Mouse (Mus musculus) forebrain, embryonic 12.5 days (tissue): Measurements from ENCODE around the gene Cacnb4. TPM values are rescaled to one million over a fixed set of nuclear protein-coding genes. Genes with fewer than 3 reads are reported as not detected.

Source experiments
- ATAC-seq: fragments of 200-750 bp; cut with Nextera tagmentation; 2 replicates; pipeline ENCODE4 v1.8.0; 2017; ENCODE audit warnings: moderate TSS enrichment; ENCODE audit not compliant: low FRiP score
- H3K27ac ChIP-seq: fragments of 300-500 bp; sonication (generic); 2 replicates; pipeline ENCODE4 v1.5.1; 2016; ENCODE audit warnings: mild to moderate bottlenecking
- H3K27me3 ChIP-seq: fragments of 300-500 bp; sonication (generic); 2 replicates; pipeline ENCODE4 v1.6.1; 2016; ENCODE audit warnings: mild to moderate bottlenecking
- H3K36me3 ChIP-seq: fragments of 300-500 bp; sonication (generic); replicated peaks from 2 replicates; pipeline ENCODE4 v1.6.1; 2016; ENCODE audit warnings: mild to moderate bottlenecking
- H3K4me1 ChIP-seq: fragments of 300-500 bp; sonication (generic); 2 replicates; pipeline ENCODE4 v1.6.1; 2016
- H3K4me2 ChIP-seq: fragments of 300-500 bp; sonication (generic); 2 replicates; pipeline ENCODE4 v1.6.1; 2016; ENCODE audit warnings: mild to moderate bottlenecking, moderate library complexity
- H3K4me3 ChIP-seq: fragments of 300-500 bp; sonication (generic); replicated peaks from 2 replicates; pipeline ENCODE4 v1.5.1; 2016; ENCODE audit warnings: mild to moderate bottlenecking
- H3K9ac ChIP-seq: fragments of 300-500 bp; sonication (generic); 2 replicates; pipeline ENCODE4 v1.6.1; 2016; ENCODE audit warnings: mild to moderate bottlenecking
- H3K9me3 ChIP-seq: fragments of 300-500 bp; sonication (generic); 2 replicates; pipeline ENCODE4 v1.6.1; 2016
- WGBS: fragments of 180-500 bp; shearing (Covaris S2); methylation state at CpG from one replicate; pipeline ENCODE4 v1.1.7; 2016; 5-methylcytosine and 5-hydroxymethylcytosine counted together
- polyA plus RNA-seq: library from polyadenylated mRNA; unstranded; fragments of >200 nt; fragmentation: Nextera tagmentation; extraction: Ambion mirVana; gene quantifications from 2 replicates; pipeline ENCODE4 v1.2.1, GENCODE M21; 2016

The Cacnb4 gene
- polyA plus RNA-seq, 1 experiment from 2014 or later: 4.1 TPM

GRCm38 (mm10) chr2:52574929-52575328, 101.7 kb downstream of the Cacnb4 start:
- H3K4me3 ChIP-seq: no peak overlapping the region
- H3K4me2 ChIP-seq: no peak overlapping the region
- H3K36me3 ChIP-seq: no peaks in the 10 kb centered on the region
- no peaks in the 10 kb centered on the region for H3K4me1 ChIP-seq
- no peaks in the 10 kb centered on the region for H3K9me3 ChIP-seq
- ATAC-seq: no peak
- H3K27me3 ChIP-seq: no peaks in the 10 kb centered on the region
- WGBS: 81% methylated on average over 3 of the region's 3 CpGs
- no peak overlapping the region for H3K27ac ChIP-seq
- no peak overlapping the region for H3K9ac ChIP-seq

- WGBS: 91% methylated on average over 6 of the region's 6 CpGs
- H3K9me3 ChIP-seq: no peaks in the 10 kb centered on the region
- no peaks in the 10 kb centered on the region for H3K36me3 ChIP-seq
- no peaks in the 10 kb centered on the region for H3K4me1 ChIP-seq
- H3K27ac ChIP-seq: no peak overlapping the region
- no peak overlapping the region for H3K4me2 ChIP-seq
- no peak overlapping the region for H3K9ac ChIP-seq
- no peaks in the 10 kb centered on the region for H3K27me3 ChIP-seq
- no peak overlapping the region for H3K4me3 ChIP-seq
- no peak for ATAC-seq
Observed at GRCm38 (mm10) chr2:52572221-52572620, 104.4 kb downstream of the Cacnb4 start.

GRCm38 (mm10) chr2:52571339-52571968, 105.2 kb downstream of the Cacnb4 start:
- no peaks in the 10 kb centered on the region for H3K36me3 ChIP-seq

GRCm38 (mm10) chr2:52570781-52571180, 105.8 kb downstream of the Cacnb4 start:
- no peak overlapping the region for H3K9ac ChIP-seq
- H3K4me3 ChIP-seq: no peak overlapping the region
- H3K4me1 ChIP-seq: no peaks in the 10 kb centered on the region
- no peak overlapping the region for H3K4me2 ChIP-seq
- no peak overlapping the region for H3K27ac ChIP-seq
- H3K27me3 ChIP-seq: no peaks in the 10 kb centered on the region
- no peak for ATAC-seq
- 84% methylated on average over 5 of the region's 5 CpGs for WGBS
- no peaks in the 10 kb centered on the region for H3K36me3 ChIP-seq
- no peaks in the 10 kb centered on the region for H3K9me3 ChIP-seq

More at GRCm38 (mm10) chr2:52571339-52571968, 105.2 kb downstream of the Cacnb4 start:
- H3K27ac ChIP-seq: no peak overlapping the region
- H3K9ac ChIP-seq: no peak overlapping the region
- no peak overlapping the region for H3K4me2 ChIP-seq
- no peaks in the 10 kb centered on the region for H3K4me1 ChIP-seq
- WGBS: 83% methylated on average over 13 of the region's 13 CpGs
- no peak for ATAC-seq
- H3K9me3 ChIP-seq: no peaks in the 10 kb centered on the region
- no peak overlapping the region for H3K4me3 ChIP-seq
- H3K27me3 ChIP-seq: no peaks in the 10 kb centered on the region

GRCm38 (mm10) chr2:52570171-52570570, 106.5 kb downstream of the Cacnb4 start:
- Histone ChIP-seq H3K27ac (no peak overlapping the region), H3K4me2 (no peak overlapping the region), H3K9ac (no peak overlapping the region), H3K9me3 (no peaks in the 10 kb centered on the region), H3K4me3 (no peak overlapping the region), H3K36me3 (no peaks in the 10 kb centered on the region), H3K4me1 (no peaks in the 10 kb centered on the region), H3K27me3 (no peaks in the 10 kb centered on the region)
- 94% methylated on average over 11 of the region's 11 CpGs for WGBS
- no peak for ATAC-seq

GRCm38 (mm10) chr2:52568131-52568530, 108.5 kb downstream of the Cacnb4 start:
- no peak for ATAC-seq
- H3K9ac ChIP-seq: no peak overlapping the region

GRCm38 (mm10) chr2:52567421-52567820, 109.2 kb downstream of the Cacnb4 start:
- Histone ChIP-seq H3K4me1 (no peaks in the 10 kb centered on the region), H3K27ac (no peak overlapping the region), H3K36me3 (no peaks in the 10 kb centered on the region), H3K27me3 (no peaks in the 10 kb centered on the region), H3K4me2 (no peak overlapping the region), H3K9me3 (no peaks in the 10 kb centered on the region), H3K4me3 (no peak overlapping the region), H3K9ac (no peak overlapping the region)
- no peak for ATAC-seq
- WGBS: 71% methylated on average over 3 of the region's 3 CpGs

More at GRCm38 (mm10) chr2:52568131-52568530, 108.5 kb downstream of the Cacnb4 start:
- H3K27me3 ChIP-seq: no peaks in the 10 kb centered on the region
- no peak overlapping the region for H3K27ac ChIP-seq
- no peaks in the 10 kb centered on the region for H3K9me3 ChIP-seq
- no peaks in the 10 kb centered on the region for H3K36me3 ChIP-seq
- H3K4me3 ChIP-seq: no peak overlapping the region
- 87% methylated on average over 3 of the region's 3 CpGs for WGBS
- no peaks in the 10 kb centered on the region for H3K4me1 ChIP-seq
- H3K4me2 ChIP-seq: no peak overlapping the region

- no peak overlapping the region for H3K9ac ChIP-seq
- 97% methylated on average over 5 of the region's 5 CpGs for WGBS
Observed at GRCm38 (mm10) chr2:52563277-52563676, 113.4 kb downstream of the Cacnb4 start.

GRCm38 (mm10) chr2:52562356-52562755, 114.3 kb downstream of the Cacnb4 start:
- no peak for ATAC-seq
- Histone ChIP-seq H3K9ac (no peak overlapping the region), H3K9me3 (no peaks in the 10 kb centered on the region)

More at GRCm38 (mm10) chr2:52563277-52563676, 113.4 kb downstream of the Cacnb4 start:
- H3K4me1 ChIP-seq: peaks cover 3% of the 10 kb centered on the region; the same call in 1 of the 2 replicates
- no peak overlapping the region for H3K4me2 ChIP-seq
- no peaks in the 10 kb centered on the region; the same call in 1 of the 2 replicates for H3K27me3 ChIP-seq
- ATAC-seq: no peak
- H3K4me3 ChIP-seq: no peak overlapping the region
- no peak overlapping the region for H3K27ac ChIP-seq
- H3K36me3 ChIP-seq: no peaks in the 10 kb centered on the region
- no peaks in the 10 kb centered on the region for H3K9me3 ChIP-seq

GRCm38 (mm10) chr2:52561137-52561536, 115.5 kb downstream of the Cacnb4 start:
- H3K9ac ChIP-seq: no peak overlapping the region
- no peak for ATAC-seq
- no peak overlapping the region for H3K4me2 ChIP-seq
- 85% methylated on average over 7 of the region's 7 CpGs for WGBS
- no peaks in the 10 kb centered on the region for H3K36me3 ChIP-seq
- H3K4me3 ChIP-seq: no peak overlapping the region
- no peak overlapping the region for H3K27ac ChIP-seq
- no peaks in the 10 kb centered on the region for H3K9me3 ChIP-seq
- H3K27me3 ChIP-seq: no peaks in the 10 kb centered on the region; the same call in 1 of the 2 replicates
- H3K4me1 ChIP-seq: peaks cover 24% of the 10 kb centered on the region

More at GRCm38 (mm10) chr2:52562356-52562755, 114.3 kb downstream of the Cacnb4 start:
- H3K27me3 ChIP-seq: no peaks in the 10 kb centered on the region; the same call in 1 of the 2 replicates
- H3K36me3 ChIP-seq: no peaks in the 10 kb centered on the region
- peaks cover 13% of the 10 kb centered on the region for H3K4me1 ChIP-seq
- no peak overlapping the region for H3K27ac ChIP-seq
- WGBS: 93% methylated on average over 3 of the region's 3 CpGs
- H3K4me3 ChIP-seq: no peak overlapping the region
- no peak overlapping the region for H3K4me2 ChIP-seq

- no peak for ATAC-seq
- no peak overlapping the region for H3K27ac ChIP-seq
- 74% methylated on average over 2 of the region's 2 CpGs for WGBS
- peaks cover 24% of the 10 kb centered on the region for H3K4me1 ChIP-seq
- no peak overlapping the region for H3K9ac ChIP-seq
- no peaks in the 10 kb centered on the region for H3K36me3 ChIP-seq
- H3K27me3 ChIP-seq: no peaks in the 10 kb centered on the region; the same call in 1 of the 2 replicates
- H3K4me2 ChIP-seq: no peak overlapping the region
- no peaks in the 10 kb centered on the region for H3K9me3 ChIP-seq
- no peak overlapping the region for H3K4me3 ChIP-seq
Observed at GRCm38 (mm10) chr2:52560266-52560665, 116.4 kb downstream of the Cacnb4 start.

- peak overlapping the region; percentile 47 for H3K4me2 ChIP-seq
- peak overlapping the region; percentile 46; the same call in 1 of the 2 replicates for H3K9ac ChIP-seq
- H3K27ac ChIP-seq: peak overlapping the region; percentile 63; the same call in 1 of the 2 replicates
- H3K36me3 ChIP-seq: no peaks in the 10 kb centered on the region
- 0 out of 2 replicates have a peak, but pooled peaks cover 1% of the 10 kb centered on the region for H3K9me3 ChIP-seq
- ATAC-seq: peak; percentile 96
- WGBS: 29% methylated on average over 8 of the region's 8 CpGs
- H3K27me3 ChIP-seq: no peaks in the 10 kb centered on the region; the same call in 1 of the 2 replicates
- H3K4me3 ChIP-seq: peak overlapping the region; percentile 32
- peaks cover 24% of the 10 kb centered on the region for H3K4me1 ChIP-seq
Observed at GRCm38 (mm10) chr2:52558411-52558810, 118.2 kb downstream of the Cacnb4 start.
